Mouse (Mus musculus): Measurements from ENCODE around the gene Fam69a.

- TF ChIP-seq GATA1 (IDR thresholded peaks at IDR 0.05; ENCODE audit: borderline replicate concordance, low read length) (no peak), FLI1 (IDR thresholded peaks at IDR 0.05; ENCODE audit: low read length) (no peak)
Measured at GRCm38 (mm10) chr5:107949607-107950006, 37.3 kb downstream of the Fam69a start.
